Mouse (Mus musculus) forebrain, embryonic 13.5 days (tissue): ENCODE results near the gene Dpep2nb. TPM values are rescaled to one million over a fixed set of nuclear protein-coding genes. Genes with fewer than 3 reads are reported as not detected.

Source experiments
- ATAC-seq: fragments of 200-750 bp; cut with Nextera tagmentation; 2 replicates; pipeline ENCODE4 v1.8.0; 2017
- H3K27ac ChIP-seq: fragments of 300-500 bp; sonication (generic); 2 replicates; pipeline ENCODE4 v1.5.1; 2015; ENCODE audit warnings: inconsistent platforms, mild to moderate bottlenecking, moderate library complexity
- H3K27me3 ChIP-seq: fragments of 300-500 bp; sonication (generic); 2 replicates; pipeline ENCODE4 v1.6.1; 2015; ENCODE audit warnings: mild to moderate bottlenecking, inconsistent platforms
- H3K36me3 ChIP-seq: fragments of 300-500 bp; sonication (generic); 2 replicates; pipeline ENCODE4 v1.6.1; 2015; ENCODE audit warnings: mild to moderate bottlenecking, inconsistent platforms; ENCODE audit not compliant: poor library complexity, severe bottlenecking
- H3K4me1 ChIP-seq: fragments of 300-500 bp; sonication (generic); 2 replicates; pipeline ENCODE4 v1.6.1; 2015; ENCODE audit warnings: inconsistent platforms
- H3K4me2 ChIP-seq: fragments of 300-500 bp; sonication (generic); 2 replicates; pipeline ENCODE4 v1.6.1; 2015; ENCODE audit warnings: inconsistent platforms, mild to moderate bottlenecking, moderate library complexity
- H3K4me3 ChIP-seq: fragments of 300-500 bp; sonication (generic); 2 replicates; pipeline ENCODE4 v1.5.1; 2015; ENCODE audit warnings: mild to moderate bottlenecking, inconsistent platforms
- H3K9ac ChIP-seq: fragments of 300-500 bp; sonication (generic); 2 replicates; pipeline ENCODE4 v1.6.1; 2015; ENCODE audit warnings: mild to moderate bottlenecking, inconsistent platforms
- H3K9me3 ChIP-seq: fragments of 300-500 bp; sonication (generic); replicated peaks from 2 replicates; pipeline ENCODE4 v1.6.1; 2016; ENCODE audit warnings: inconsistent platforms
- WGBS: fragments of 180-500 bp; shearing (Covaris S2); methylation state at CpG from one replicate; pipeline ENCODE4 v1.1.7; 2015; 5-methylcytosine and 5-hydroxymethylcytosine counted together
- microRNA-seq: library from miRNA; unstranded; fragments of <30 nt; microRNA quantifications from one replicate; pipeline ENCODE4, GENCODE M21; 2016
- polyA plus RNA-seq: library from polyadenylated mRNA; unstranded; fragments of >200 nt; fragmentation: Nextera tagmentation; extraction: Ambion mirVana; gene quantifications from 2 replicates; pipeline ENCODE4 v1.2.1, GENCODE M21; 2015

Dpep2nb gene
- polyA plus RNA-seq, 1 experiment from 2014 or later, result not detected

DNA sequence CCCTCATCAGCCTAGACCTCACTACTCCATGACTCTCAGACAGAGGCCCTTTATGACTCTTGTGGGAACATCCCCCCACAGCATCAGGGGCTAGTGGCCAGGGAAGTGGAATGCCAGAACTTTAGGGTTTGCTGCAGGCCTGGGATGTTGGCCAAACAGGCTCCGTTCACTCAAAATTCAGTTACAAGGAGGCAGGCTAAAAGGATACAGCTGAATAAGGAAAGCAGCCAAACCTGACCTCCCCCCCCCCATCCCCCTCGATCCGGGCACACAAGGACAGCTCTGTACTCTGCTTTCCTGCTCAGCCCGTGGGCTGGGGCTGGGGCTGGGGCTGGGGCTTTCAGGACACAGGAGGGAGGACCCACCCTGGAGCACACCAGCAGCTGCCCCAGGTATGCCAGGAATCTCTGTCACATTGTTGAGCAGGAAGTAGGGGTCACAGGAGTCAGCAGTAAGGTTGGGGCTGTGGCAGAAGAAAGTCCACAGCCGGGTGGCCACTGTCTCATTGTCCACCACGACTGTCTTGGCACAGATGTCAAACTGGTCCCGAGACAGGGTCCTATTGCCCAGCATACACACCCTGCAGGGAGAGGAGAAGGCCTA lies 54.6 kb downstream of the Dpep2nb start:
- H3K27ac ChIP-seq, result no peak overlapping the region; the same call in 1 of the 2 replicates
- no peak overlapping the region for H3K9ac ChIP-seq
- H3K4me3 ChIP-seq, result no peak overlapping the region
- 57% methylated on average over 7 of the region's 7 CpGs for WGBS
- ATAC-seq, result peak; percentile 81; the same call in 1 of the 2 replicates
- H3K27me3 ChIP-seq, result no peaks in the 10 kb centered on the region
- H3K9me3 ChIP-seq, result no peaks in the 10 kb centered on the region
- no peak overlapping the region for H3K4me2 ChIP-seq
- H3K4me1 ChIP-seq, result peaks cover 10% of the 10 kb centered on the region; the same call in 1 of the 2 replicates
- peaks cover 4% of the 10 kb centered on the region; the same call in 1 of the 2 replicates for H3K36me3 ChIP-seq

DNA sequence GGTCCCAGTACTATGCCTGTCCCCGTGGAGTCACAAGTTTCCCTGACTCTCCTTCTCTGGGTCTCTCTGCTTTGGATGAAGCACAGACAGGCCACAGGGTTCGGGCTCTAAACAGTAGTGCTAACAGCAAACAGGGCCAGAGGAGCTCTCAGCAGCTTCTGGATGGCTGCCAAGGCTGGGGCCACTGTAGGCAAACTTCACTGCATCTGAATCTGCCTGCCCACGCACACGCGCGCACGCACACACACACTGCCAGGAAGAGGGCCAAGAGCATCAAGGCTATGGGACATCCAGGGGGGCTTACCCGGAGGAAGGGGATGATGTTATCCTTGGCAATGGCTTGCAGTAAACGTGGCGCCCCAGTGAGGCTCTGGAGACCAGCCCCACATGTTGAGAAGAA lies 56.4 kb downstream of the Dpep2nb start:
- WGBS, result 45% methylated on average over 10 of the region's 10 CpGs
- ATAC-seq, result 0 out of 2 replicates have a peak, but pooled peaks have one; percentile 30

More for the DNA sequence above, 56.4 kb downstream of the Dpep2nb start:
- no peak overlapping the region for H3K4me2 ChIP-seq
- H3K36me3 ChIP-seq, result peaks cover 14% of the 10 kb centered on the region; the same call in 1 of the 2 replicates
- H3K4me1 ChIP-seq, result peaks cover 10% of the 10 kb centered on the region; the same call in 1 of the 2 replicates
- no peak overlapping the region for H3K27ac ChIP-seq
- H3K9ac ChIP-seq, result no peak overlapping the region
- H3K4me3 ChIP-seq, result no peak overlapping the region
- no peaks in the 10 kb centered on the region for H3K27me3 ChIP-seq
- no peaks in the 10 kb centered on the region for H3K9me3 ChIP-seq

Small RNA genes within 50 kb of the gene (microRNA-seq; reads per million reads assigned to microRNA genes)
- not detected for gene Mir7074

Other genes with a start within 250 kb of the Dpep2nb start
- 64.7 and 65.7 TPM in 2 replicates for gene Gfod2, start 247.3 kb downstream of the Dpep2nb start, polyA plus RNA-seq
- 14.2 and 14.7 TPM in 2 replicates for gene Ranbp10, start 178.6 kb downstream of the Dpep2nb start, polyA plus RNA-seq
- 0.43 and 1.00 TPM in 2 replicates for gene Tsnaxip1, start 178.2 kb downstream of the Dpep2nb start, polyA plus RNA-seq
- gene Cenpt, start 152.7 kb downstream of the Dpep2nb start, polyA plus RNA-seq, result 68.8 and 71.4 TPM in 2 replicates
- gene Thap11, start 150.8 kb downstream of the Dpep2nb start, polyA plus RNA-seq, result 65.9 and 68.3 TPM in 2 replicates
- 254 and 295 TPM in 2 replicates for gene Nutf2, start 145.4 kb downstream of the Dpep2nb start, polyA plus RNA-seq
- 46.4 and 56.9 TPM in 2 replicates for gene Edc4, start 125.1 kb downstream of the Dpep2nb start, polyA plus RNA-seq
- 0.50 and 0.84 TPM in 2 replicates for gene Nrn1l, start 112.4 kb downstream of the Dpep2nb start, polyA plus RNA-seq
- 12.8 and 14.4 TPM in 2 replicates for gene Pskh1, start 105.5 kb downstream of the Dpep2nb start, polyA plus RNA-seq
- gene Ctrl, start 72.1 kb downstream of the Dpep2nb start, polyA plus RNA-seq, result 1.9 TPM in 2 replicates
- gene Psmb10, start 67.5 kb downstream of the Dpep2nb start, polyA plus RNA-seq, result 29.0 and 29.1 TPM in 2 replicates
- gene Lcat, start 62.6 kb downstream of the Dpep2nb start, polyA plus RNA-seq, result 0.61 and 0.69 TPM in 2 replicates
- 6.3 and 7.1 TPM in 2 replicates for gene Slc12a4, start 39.9 kb downstream of the Dpep2nb start, polyA plus RNA-seq
- not detected in 2 replicates for gene Dpep3, start 26.5 kb downstream of the Dpep2nb start, polyA plus RNA-seq
- gene Dus2, start 14.6 kb downstream of the Dpep2nb start, polyA plus RNA-seq, result 19.0 and 20.6 TPM in 2 replicates
- 19.7 and 20.1 TPM in 2 replicates for gene Ddx28, start 5.9 kb upstream of the Dpep2nb start, polyA plus RNA-seq
- gene Nfatc3, start 52.9 kb upstream of the Dpep2nb start, polyA plus RNA-seq, result 5.2 TPM in 2 replicates
- gene Esrp2, start 131.0 kb upstream of the Dpep2nb start, polyA plus RNA-seq, result 0.16 and 0.23 TPM in 2 replicates
- gene Pla2g15, start 144.4 kb upstream of the Dpep2nb start, polyA plus RNA-seq, result 12.9 and 14.3 TPM in 2 replicates
- gene Slc7a6, start 162.9 kb upstream of the Dpep2nb start, polyA plus RNA-seq, result 77.2 and 77.9 TPM in 2 replicates
- 37.8 and 39.5 TPM in 2 replicates for gene Slc7a6os, start 205.0 kb upstream of the Dpep2nb start, polyA plus RNA-seq
- gene Prmt7, start 205.0 kb upstream of the Dpep2nb start, polyA plus RNA-seq, result 50.4 and 57.8 TPM in 2 replicates